Mouse (Mus musculus) liver, embryonic 15.5 days (tissue): ENCODE results near the gene Fahd1. TPM values are rescaled to one million over a fixed set of nuclear protein-coding genes. Genes with fewer than 3 reads are reported as not detected.

Experiments
- ATAC-seq: fragments of 200-750 bp; cut with Nextera tagmentation; 2 replicates; pipeline ENCODE4 v1.8.0; 2017; ENCODE audit warnings: moderate number of reproducible peaks, mild to moderate bottlenecking, moderate library complexity; ENCODE audit not compliant: insufficient read depth
- H3K27ac ChIP-seq: fragments of 300-500 bp; sonication (generic); replicated peaks from 2 replicates; pipeline ENCODE4 v1.5.1; 2015; ENCODE audit warnings: mild to moderate bottlenecking, inconsistent platforms
- H3K27me3 ChIP-seq: fragments of 300-500 bp; sonication (generic); 2 replicates; pipeline ENCODE4 v1.6.1; 2015; ENCODE audit warnings: mild to moderate bottlenecking, inconsistent platforms
- H3K36me3 ChIP-seq: fragments of 300-500 bp; sonication (generic); replicated peaks from 2 replicates; pipeline ENCODE4 v1.6.1; 2015; ENCODE audit warnings: moderate library complexity, mild to moderate bottlenecking, inconsistent platforms
- H3K4me1 ChIP-seq: fragments of 300-500 bp; sonication (generic); replicated peaks from 2 replicates; pipeline ENCODE4 v1.6.1; 2015; ENCODE audit warnings: inconsistent platforms
- H3K4me2 ChIP-seq: fragments of 300-500 bp; sonication (generic); 2 replicates; pipeline ENCODE4 v1.6.1; 2015; ENCODE audit warnings: moderate library complexity, mild to moderate bottlenecking, inconsistent platforms
- H3K4me3 ChIP-seq: fragments of 300-500 bp; sonication (generic); replicated peaks from 2 replicates; pipeline ENCODE4 v1.5.1; 2015; ENCODE audit warnings: mild to moderate bottlenecking, inconsistent platforms
- H3K9ac ChIP-seq: fragments of 300-500 bp; sonication (generic); 2 replicates; pipeline ENCODE4 v1.6.1; 2015; ENCODE audit warnings: moderate library complexity, mild to moderate bottlenecking, inconsistent platforms
- H3K9me3 ChIP-seq: fragments of 300-500 bp; sonication (generic); replicated peaks from 2 replicates; pipeline ENCODE4 v1.6.1; 2016; ENCODE audit warnings: inconsistent platforms
- WGBS: fragments of 180-500 bp; shearing (Covaris S2); methylation state at CpG from one replicate; pipeline ENCODE4 v1.1.7; 2015; ENCODE audit warnings: mixed read lengths; ENCODE audit not compliant: insufficient replicate concordance; 5-methylcytosine and 5-hydroxymethylcytosine counted together
- polyA plus RNA-seq: library from polyadenylated mRNA; unstranded; fragments of >200 nt; fragmentation: Nextera tagmentation; extraction: Ambion mirVana; gene quantifications from 2 replicates; pipeline ENCODE4 v1.2.1, GENCODE M21; 2015

Gene Fahd1
- polyA plus RNA-seq, 1 experiment from 2014 or later = 41.1 TPM

DNA sequence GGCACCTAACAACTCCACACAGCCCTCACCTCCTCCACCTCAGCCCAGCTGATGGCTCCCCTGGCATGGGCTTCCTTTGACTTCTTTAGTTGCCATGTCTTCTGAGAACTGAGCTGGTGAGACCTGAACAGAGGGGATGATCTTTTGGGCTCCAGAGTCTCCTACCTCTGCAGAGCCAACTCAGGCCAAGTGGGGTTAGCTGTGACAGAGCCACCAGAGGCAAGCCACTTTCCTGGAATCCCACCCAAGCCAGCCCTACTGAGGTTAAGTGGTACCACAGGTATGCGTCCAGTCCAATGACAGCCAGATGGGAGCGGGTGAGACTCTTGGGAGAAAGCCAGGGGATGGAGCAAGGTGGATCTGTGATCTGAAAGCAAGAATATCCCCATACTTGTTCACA, 43.1 kb upstream of the Fahd1 start:
- H3K36me3 ChIP-seq = peaks cover 75% of the 10 kb centered on the region
- H3K9ac ChIP-seq = peak overlapping the region; percentile 92; the same call in 1 of the 2 replicates
- whole genome bisulfite sequencing = 91% methylated on average over 2 of the region's 2 CpGs
- H3K4me2 ChIP-seq = peak overlapping the region; percentile 87
- H3K4me1 ChIP-seq = peaks cover 74% of the 10 kb centered on the region
- no peak overlapping the region; the same call in 1 of the 2 replicates for H3K4me3 ChIP-seq
- no peaks in the 10 kb centered on the region for H3K9me3 ChIP-seq
- H3K27me3 ChIP-seq = no peaks in the 10 kb centered on the region
- no peak for ATAC-seq
- no peak overlapping the region for H3K27ac ChIP-seq

DNA sequence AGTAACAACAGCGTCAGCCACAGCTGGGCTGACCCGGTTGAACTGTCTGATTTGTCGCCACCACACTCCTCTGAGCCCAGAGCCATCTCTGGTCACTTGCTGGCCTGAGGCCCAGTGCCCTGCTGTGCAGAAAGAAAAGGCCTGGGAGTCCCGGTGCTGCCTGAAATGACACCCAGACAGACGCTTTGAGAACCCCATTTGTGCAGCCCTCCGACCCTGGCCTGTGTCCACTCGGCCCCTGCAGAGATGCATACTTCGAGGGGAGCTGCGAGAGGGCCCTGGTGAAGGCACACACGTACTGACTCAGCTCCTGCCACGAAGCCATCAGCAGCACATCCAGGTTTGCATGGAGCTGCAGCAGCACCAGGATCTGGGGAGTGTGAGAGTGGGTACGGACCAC, 42.6 kb upstream of the Fahd1 start:
- no peak for ATAC-seq
- H3K27me3 ChIP-seq = no peaks in the 10 kb centered on the region
- WGBS = 87% methylated on average over 12 of the region's 12 CpGs
- no peak overlapping the region for H3K4me2 ChIP-seq
- H3K36me3 ChIP-seq = peaks cover 74% of the 10 kb centered on the region
- H3K27ac ChIP-seq = no peak overlapping the region
- no peak overlapping the region for H3K9ac ChIP-seq
- peaks cover 74% of the 10 kb centered on the region for H3K4me1 ChIP-seq
- H3K4me3 ChIP-seq = no peak overlapping the region
- no peaks in the 10 kb centered on the region for H3K9me3 ChIP-seq

- Histone ChIP-seq H3K27me3 (no peaks in the 10 kb centered on the region), H3K27ac (no peak overlapping the region), H3K4me2 (no peak overlapping the region), H3K36me3 (peaks cover 62% of the 10 kb centered on the region), H3K9ac (no peak overlapping the region), H3K9me3 (no peaks in the 10 kb centered on the region), H3K4me1 (peaks cover 69% of the 10 kb centered on the region), H3K4me3 (no peak overlapping the region)
- WGBS = 85% methylated on average over 13 of the region's 13 CpGs
- ATAC-seq = no peak
Observed at GRCm38 (mm10) chr17:24891321-24891720, 41.2 kb upstream of the Fahd1 start.

- peaks cover 63% of the 10 kb centered on the region for H3K4me1 ChIP-seq
- H3K4me2 ChIP-seq = no peak overlapping the region
- H3K4me3 ChIP-seq = no peak overlapping the region
- H3K9ac ChIP-seq = no peak overlapping the region
- no peak for ATAC-seq
- no peak overlapping the region; the same call in 1 of the 2 replicates for H3K27ac ChIP-seq
- peaks cover 62% of the 10 kb centered on the region for H3K36me3 ChIP-seq
- 84% methylated on average over 19 of the region's 19 CpGs for WGBS
- no peaks in the 10 kb centered on the region for H3K9me3 ChIP-seq
- no peaks in the 10 kb centered on the region for H3K27me3 ChIP-seq
Observed at GRCm38 (mm10) chr17:24890151-24891092, 40.3 kb upstream of the Fahd1 start.

GRCm38 (mm10) chr17:24888862-24889261, 38.7 kb upstream of the Fahd1 start:
- 81% methylated on average over 3 of the region's 3 CpGs for WGBS
- peak overlapping the region; percentile 84 for H3K4me2 ChIP-seq
- no peaks in the 10 kb centered on the region for H3K9me3 ChIP-seq
- H3K9ac ChIP-seq = no peak overlapping the region
- no peak for ATAC-seq
- peak overlapping the region; percentile 94; the same call in 1 of the 2 replicates for H3K27ac ChIP-seq
- peaks cover 75% of the 10 kb centered on the region for H3K36me3 ChIP-seq
- H3K27me3 ChIP-seq = no peaks in the 10 kb centered on the region
- peaks cover 70% of the 10 kb centered on the region for H3K4me1 ChIP-seq
- 0 out of 2 replicates have a peak overlapping the region, but pooled peaks have one; percentile 96 for H3K4me3 ChIP-seq

GRCm38 (mm10) chr17:24887291-24888080, 37.3 kb upstream of the Fahd1 start:
- H3K27me3 ChIP-seq = no peaks in the 10 kb centered on the region
- peak overlapping the region; percentile 96 for H3K4me3 ChIP-seq
- 55% methylated on average over 18 of the region's 18 CpGs for WGBS
- no peaks in the 10 kb centered on the region for H3K9me3 ChIP-seq
- H3K27ac ChIP-seq = peak overlapping the region; percentile 94
- peak overlapping the region; percentile 84 for H3K4me2 ChIP-seq
- peaks cover 75% of the 10 kb centered on the region for H3K36me3 ChIP-seq
- no peak for ATAC-seq
- peak overlapping the region; percentile 96 for H3K9ac ChIP-seq
- H3K4me1 ChIP-seq = peaks cover 67% of the 10 kb centered on the region

- peak overlapping the region; percentile 96 for H3K4me3 ChIP-seq
- H3K4me2 ChIP-seq = peak overlapping the region; percentile 84
- no peaks in the 10 kb centered on the region for H3K9me3 ChIP-seq
- ATAC-seq = peak; percentile 48
- H3K9ac ChIP-seq = peak overlapping the region; percentile 96
- WGBS = under 1% methylated on average over 18 of the region's 18 CpGs
- H3K36me3 ChIP-seq = peaks cover 75% of the 10 kb centered on the region
- peaks cover 67% of the 10 kb centered on the region for H3K4me1 ChIP-seq
- H3K27ac ChIP-seq = peak overlapping the region; percentile 94
- no peaks in the 10 kb centered on the region for H3K27me3 ChIP-seq
Observed at GRCm38 (mm10) chr17:24886932-24887271, 36.7 kb upstream of the Fahd1 start.

GRCm38 (mm10) chr17:24886134-24886931, 36.2 kb upstream of the Fahd1 start, which contains the start of the genes Nubp2 and Spsb3:
Gene Nubp2, minus strand, starts transcription at chr17:24886349.
Gene Spsb3, plus strand, starts transcription at chr17:24886643.
- Histone ChIP-seq H3K9ac (peak within 1 kb of the TSS; percentile 96), H3K27me3 (no peaks in the 10 kb centered on the region), H3K4me1 (peaks cover 67% of the 10 kb centered on the region), H3K27ac (peak within 1 kb of the TSS; percentile 94), H3K9me3 (no peaks in the 10 kb centered on the region), H3K4me2 (peak within 1 kb of the TSS; percentile 87), H3K4me3 (peak within 1 kb of the TSS; percentile 96), H3K36me3 (peaks cover 72% of the 10 kb centered on the region)
- ATAC-seq = peak; percentile 95
- under 1% methylated on average over 69 of the region's 69 CpGs for WGBS

- ATAC-seq = no peak
- H3K4me3 ChIP-seq = peak overlapping the region; percentile 96
- peaks cover 64% of the 10 kb centered on the region for H3K36me3 ChIP-seq
- H3K4me1 ChIP-seq = peaks cover 60% of the 10 kb centered on the region
- 17% methylated on average over 22 of the region's 22 CpGs for WGBS
- peak overlapping the region; percentile 87 for H3K4me2 ChIP-seq
- H3K9ac ChIP-seq = peak overlapping the region; percentile 81
- no peaks in the 10 kb centered on the region for H3K27me3 ChIP-seq
- no peaks in the 10 kb centered on the region for H3K9me3 ChIP-seq
- peak overlapping the region; percentile 68 for H3K27ac ChIP-seq
Observed at GRCm38 (mm10) chr17:24885356-24886133, 35.4 kb upstream of the Fahd1 start.

GRCm38 (mm10) chr17:24884391-24884790, 34.2 kb upstream of the Fahd1 start:
- ATAC-seq = no peak
- Histone ChIP-seq H3K9ac (no peak overlapping the region), H3K27me3 (no peaks in the 10 kb centered on the region), H3K4me1 (peaks cover 51% of the 10 kb centered on the region), H3K36me3 (peaks cover 53% of the 10 kb centered on the region), H3K9me3 (no peaks in the 10 kb centered on the region), H3K4me3 (peak overlapping the region; percentile 96; the same call in 1 of the 2 replicates), H3K27ac (no peak overlapping the region), H3K4me2 (peak overlapping the region; percentile 87)
- WGBS = 69% methylated on average over 6 of the region's 6 CpGs
